Mouse (Mus musculus) embryonic fibroblast, embryonic 13.5 days (primary cell): ENCODE measurements at regions not wholly inside any gene's neighbourhood (a gene's known extent, or its start where the extent isn't known, plus 50 kb on each side); places are given as distances from the start of the nearest gene placed in this dataset.
A peak's percentile ranks its signal among the peaks of the same experiment; 100 is the strongest.

Source experiments
- H3K27ac ChIP-seq: 2 replicates; pipeline ENCODE4 v1.5.1; 2012; ENCODE audit warnings: low read length, control low read depth, inconsistent platforms; ENCODE audit not compliant: insufficient read depth
- H3K4me1 ChIP-seq: 2 replicates; pipeline ENCODE4 v1.6.1; 2011; ENCODE audit warnings: low read length; ENCODE audit not compliant: control insufficient read depth, insufficient read depth
- H3K4me3 ChIP-seq: 2 replicates; pipeline ENCODE4 v1.5.1; 2011; ENCODE audit warnings: mild to moderate bottlenecking, control low read depth, low read length; ENCODE audit not compliant: insufficient read depth
- CTCF ChIP-seq: IDR thresholded peaks from 2 replicates; pipeline ENCODE4 v1.5.1; 2011; ENCODE audit warnings: mild to moderate bottlenecking, control low read depth, low read length, moderate library complexity, borderline replicate concordance; ENCODE audit not compliant: insufficient read depth
- POLR2A ChIP-seq: IDR thresholded peaks from 2 replicates; pipeline ENCODE4 v1.6.1; 2011; ENCODE audit warnings: low read depth, mild to moderate bottlenecking, control low read depth, low read length, moderate library complexity

- TF ChIP-seq CTCF (no peak), POLR2A (no peak)
- H3K4me3 ChIP-seq: no peak overlapping the region
- H3K4me1 ChIP-seq: no peaks in the 10 kb centered on the region
- H3K27ac ChIP-seq: no peak overlapping the region
These were observed 149.5 kb upstream of the Spef2 start for GRCm38 (mm10) chr15:9898211-9898610.

- H3K27ac ChIP-seq: no peak overlapping the region
- no peak overlapping the region for H3K4me3 ChIP-seq
- H3K4me1 ChIP-seq: no peaks in the 10 kb centered on the region
- TF ChIP-seq POLR2A: no peak
- TF ChIP-seq CTCF: no peak
These were observed 144.5 kb upstream of the Spef2 start for GRCm38 (mm10) chr15:9893146-9893545.

- Histone ChIP-seq H3K4me1 (no peaks in the 10 kb centered on the region), H3K27ac (no peak overlapping the region), H3K4me3 (no peak overlapping the region)
- TF ChIP-seq POLR2A (no peak), CTCF (no peak)
These were observed 143.5 kb upstream of the Spef2 start for GRCm38 (mm10) chr15:9892208-9892607.

GRCm38 (mm10) chr15:9891446-9891845 is 142.8 kb upstream of the Spef2 start:
- no peak overlapping the region for H3K4me3 ChIP-seq
- H3K27ac ChIP-seq: no peak overlapping the region
- no peaks in the 10 kb centered on the region for H3K4me1 ChIP-seq
- TF ChIP-seq POLR2A (no peak), CTCF (no peak)

GRCm38 (mm10) chr15:9875776-9876175 is 127.1 kb upstream of the Spef2 start:
- no peak overlapping the region for H3K4me3 ChIP-seq
- TF ChIP-seq CTCF (no peak), POLR2A (no peak)
- no peak overlapping the region for H3K27ac ChIP-seq

GRCm38 (mm10) chr15:9870126-9870525 is 121.5 kb upstream of the Spef2 start:
- Histone ChIP-seq H3K4me3 (no peak overlapping the region), H3K4me1 (no peaks in the 10 kb centered on the region), H3K27ac (no peak overlapping the region)
- no peak for TF ChIP-seq CTCF
- no peak for TF ChIP-seq POLR2A

More at GRCm38 (mm10) chr15:9875776-9876175, 127.1 kb upstream of the Spef2 start:
- H3K4me1 ChIP-seq: no peaks in the 10 kb centered on the region

GRCm38 (mm10) chr15:9864778-9865177 is 116.1 kb upstream of the Spef2 start:
- Histone ChIP-seq H3K27ac (peak overlapping the region; percentile 34; the same call in 1 of the 2 replicates), H3K4me3 (no peak overlapping the region), H3K4me1 (no peaks in the 10 kb centered on the region)
- TF ChIP-seq CTCF: no peak
- no peak for TF ChIP-seq POLR2A

- no peak overlapping the region for H3K4me3 ChIP-seq
- H3K4me1 ChIP-seq: no peaks in the 10 kb centered on the region
- H3K27ac ChIP-seq: no peak overlapping the region
- TF ChIP-seq POLR2A (no peak), CTCF (no peak)
These were observed 113.2 kb upstream of the Spef2 start for GRCm38 (mm10) chr15:9861825-9862224.

GRCm38 (mm10) chr15:9839681-9840080 is 91.0 kb upstream of the Spef2 start:
- H3K27ac ChIP-seq: no peak overlapping the region
- no peaks in the 10 kb centered on the region for H3K4me1 ChIP-seq
- H3K4me3 ChIP-seq: no peak overlapping the region
- TF ChIP-seq POLR2A: no peak
- no peak for TF ChIP-seq CTCF

GRCm38 (mm10) chr15:9835096-9835495 is 86.4 kb upstream of the Spef2 start:
- Histone ChIP-seq H3K27ac (no peak overlapping the region), H3K4me1 (no peaks in the 10 kb centered on the region), H3K4me3 (no peak overlapping the region)
- TF ChIP-seq POLR2A (no peak), CTCF (no peak)

GRCm38 (mm10) chr15:9804469-9804868 is 55.8 kb upstream of the Spef2 start:
- H3K27ac ChIP-seq: no peak overlapping the region
- TF ChIP-seq POLR2A (no peak), CTCF (no peak)
- H3K4me3 ChIP-seq: no peak overlapping the region
- no peaks in the 10 kb centered on the region for H3K4me1 ChIP-seq
